Mouse (Mus musculus): Measurements from ENCODE around the gene Fbxo21.

The Fbxo21 gene

DNA sequence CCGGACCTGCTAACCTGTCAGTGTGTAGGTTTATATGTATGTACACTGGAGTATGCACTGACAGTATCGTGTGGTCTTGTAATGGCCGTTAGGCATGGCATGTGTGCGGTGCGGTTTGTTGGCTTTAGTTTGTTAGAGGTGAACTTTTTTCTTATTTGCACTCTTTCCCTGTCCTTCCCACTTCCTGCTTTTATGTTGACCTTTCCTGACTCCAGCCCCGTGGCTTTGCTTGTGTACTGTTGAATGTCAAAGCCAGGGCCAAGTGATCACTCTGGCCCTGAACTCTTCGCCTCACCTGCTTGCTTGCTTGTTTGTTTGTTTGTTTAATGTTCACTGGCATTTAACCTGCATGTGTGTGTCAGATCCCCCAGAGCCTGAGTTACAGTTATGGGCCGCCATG is 4.4 kb downstream of the Fbxo21 start:
- DNase-seq: no peak

GRCm38 (mm10) chr5:117981943-117982342 is 5.4 kb downstream of the Fbxo21 start:
- no peak for DNase-seq

- DNase-seq: no peak
Observed at GRCm38 (mm10) chr5:117986327-117986726, 9.8 kb downstream of the Fbxo21 start.

DNA sequence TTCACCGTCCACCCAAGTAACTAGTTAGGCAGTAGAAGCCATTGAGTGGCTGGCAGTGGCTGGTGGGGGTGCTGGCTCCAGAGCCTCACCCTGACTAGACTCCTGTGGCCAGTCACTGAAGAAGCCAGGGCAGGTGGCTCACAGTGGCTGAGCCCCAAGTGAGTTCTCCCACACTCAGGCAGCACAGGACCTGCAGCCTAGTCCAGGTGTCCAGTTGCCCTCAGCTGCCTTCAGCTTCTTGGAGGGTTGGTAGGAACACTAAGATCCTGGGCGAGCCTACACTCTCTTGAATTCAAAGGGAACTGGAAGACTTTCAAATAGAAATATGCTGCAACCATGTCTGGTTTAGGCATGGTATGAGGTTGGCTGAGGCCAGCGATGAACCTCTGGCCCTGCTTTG is 11.4 kb downstream of the Fbxo21 start:
- DNase-seq: no peak

DNA sequence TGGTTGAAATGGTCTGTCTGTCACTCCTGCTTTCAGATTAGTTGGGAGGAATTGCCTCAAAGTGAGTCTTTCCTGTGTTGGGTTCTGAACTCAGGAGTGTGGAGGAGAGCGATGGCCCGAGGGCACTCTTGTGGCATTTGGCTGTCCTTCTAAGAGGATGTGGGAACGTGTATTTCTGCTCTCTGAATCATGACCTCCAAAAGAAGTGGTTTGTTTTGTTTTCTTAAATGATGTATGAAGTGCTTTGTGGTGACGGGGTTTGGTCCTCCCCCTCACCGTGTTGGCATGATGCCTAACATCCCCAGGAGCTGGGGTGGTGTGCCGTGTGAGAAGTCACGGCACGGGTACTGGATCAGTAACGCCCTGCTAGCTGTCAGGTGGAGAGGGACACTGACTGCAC is 11.8 kb downstream of the Fbxo21 start:
- DNase-seq: no peak

DNA sequence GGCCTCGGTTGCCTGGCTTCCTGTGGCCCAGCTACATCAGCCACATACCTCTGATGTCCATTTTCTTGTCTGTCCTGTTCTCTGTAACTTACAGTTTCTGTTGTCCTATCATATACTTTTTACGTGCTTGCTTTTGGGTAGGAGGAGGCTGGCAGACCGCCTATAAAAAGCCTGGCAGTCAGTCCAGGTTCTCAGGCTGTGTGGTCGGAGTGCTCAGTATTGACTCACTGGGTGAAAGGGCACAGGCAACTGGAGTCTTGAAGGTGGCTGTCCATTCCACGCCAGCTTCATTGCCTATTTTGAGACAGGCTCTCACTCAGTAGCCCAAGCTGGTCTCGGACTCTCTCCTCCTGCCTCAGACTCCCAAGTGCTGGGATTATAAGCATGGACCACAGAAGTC is 13.2 kb downstream of the Fbxo21 start:
- no peak for DNase-seq

GRCm38 (mm10) chr5:117990957-117991356 is 14.4 kb downstream of the Fbxo21 start:
- no peak for DNase-seq

GRCm38 (mm10) chr5:117993550-117993949 is 17.0 kb downstream of the Fbxo21 start:
- DNase-seq: peak; percentile 63

- no peak for DNase-seq
Observed at GRCm38 (mm10) chr5:117995372-117995901, 18.9 kb downstream of the Fbxo21 start.

- no peak for DNase-seq
Observed at GRCm38 (mm10) chr5:117995911-117996310, 19.4 kb downstream of the Fbxo21 start.

DNA sequence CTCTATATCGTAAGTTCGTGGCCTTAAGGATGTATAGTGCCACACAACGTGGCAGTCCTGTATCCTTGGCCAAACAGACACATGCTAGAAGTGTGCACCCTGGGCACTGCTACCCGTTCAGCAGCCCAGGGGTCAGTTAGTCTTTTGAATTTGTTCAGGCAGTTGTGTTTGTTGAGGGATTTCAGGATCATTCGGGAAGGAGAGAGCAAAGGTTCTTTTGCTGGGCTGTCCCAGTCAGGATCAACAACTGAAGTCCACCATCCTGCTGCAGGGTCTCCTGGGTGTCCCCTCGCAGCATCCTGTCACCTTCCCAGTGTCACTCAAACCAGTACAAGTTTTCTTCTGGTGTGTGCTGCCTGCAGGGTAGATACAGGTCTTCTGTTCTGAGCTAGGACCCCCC is 20.1 kb downstream of the Fbxo21 start:
- DNase-seq: no peak

DNA sequence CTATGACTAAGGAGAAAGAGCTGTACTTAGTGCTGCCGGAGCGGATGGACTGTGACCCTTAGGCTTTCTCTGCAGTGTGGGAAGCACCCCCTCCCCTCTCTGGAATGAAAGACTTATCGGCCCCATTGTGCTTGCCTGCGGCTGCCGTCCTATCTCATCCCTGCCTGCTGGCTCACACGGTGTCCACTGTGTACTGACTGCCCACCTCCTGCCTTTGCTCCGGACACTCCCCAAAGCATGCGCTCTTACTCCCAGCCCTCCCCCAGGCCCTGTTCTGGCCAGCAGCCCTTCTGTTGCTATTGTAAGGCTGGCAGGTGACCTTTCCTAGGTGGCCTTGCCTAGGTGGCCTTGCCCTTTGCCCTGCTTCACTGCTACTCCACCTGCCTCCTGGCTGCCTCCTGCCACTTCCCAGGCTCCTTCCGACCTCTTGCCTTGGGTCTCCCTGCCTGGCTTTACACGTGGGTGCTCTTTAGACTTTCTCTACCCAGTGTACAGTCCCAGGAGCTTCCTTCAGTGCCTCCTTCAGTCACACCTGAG is 21.0 kb downstream of the Fbxo21 start:
- DNase-seq: no peak

- DNase-seq: peak; percentile 31
Observed at GRCm38 (mm10) chr5:117999061-117999460, 22.5 kb downstream of the Fbxo21 start.

- peak; percentile 72 for DNase-seq
Observed at GRCm38 (mm10) chr5:117999584-117999983, 23.1 kb downstream of the Fbxo21 start.

DNA sequence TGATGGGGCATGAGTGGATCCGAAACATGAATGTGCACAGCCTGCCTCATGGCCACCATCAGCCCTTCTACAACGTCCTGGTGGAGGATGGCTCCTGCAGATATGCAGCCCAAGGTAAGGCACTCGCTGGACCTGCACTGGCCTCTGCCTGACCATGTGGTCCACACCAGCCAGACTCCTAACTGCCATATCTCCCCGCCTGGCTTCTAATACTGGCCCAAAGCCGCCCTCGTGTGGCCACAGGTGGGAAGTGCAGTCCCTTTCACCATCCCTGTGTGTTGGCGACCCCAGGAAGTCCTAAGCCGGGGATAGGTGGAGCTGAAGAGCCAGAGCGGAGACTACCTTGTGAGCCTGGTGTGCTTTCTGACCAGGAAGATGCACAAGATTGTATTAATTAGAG is 25.5 kb downstream of the Fbxo21 start:
- peak; percentile 53 for DNase-seq

DNA sequence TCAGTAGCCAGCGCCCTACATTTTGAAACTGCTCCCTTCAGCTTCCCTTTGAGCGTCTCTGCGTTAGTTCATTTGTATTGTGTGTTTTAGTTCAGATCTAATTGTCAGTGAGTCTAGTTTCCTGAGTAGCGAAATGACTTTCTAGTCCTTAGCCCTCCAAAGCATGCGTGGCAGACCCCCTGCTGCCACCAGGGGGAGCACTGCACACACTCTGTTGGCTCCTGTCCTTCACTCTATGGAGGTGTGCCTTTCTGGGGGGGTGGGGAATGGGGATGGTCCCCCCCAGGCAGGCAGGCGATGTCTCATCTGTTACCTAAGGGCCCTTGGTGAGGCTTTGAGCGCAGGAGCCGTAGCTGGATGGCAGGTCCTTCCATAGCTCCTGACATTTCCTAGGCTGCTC is 28.1 kb downstream of the Fbxo21 start:
- peak; percentile 72 for DNase-seq

DNA sequence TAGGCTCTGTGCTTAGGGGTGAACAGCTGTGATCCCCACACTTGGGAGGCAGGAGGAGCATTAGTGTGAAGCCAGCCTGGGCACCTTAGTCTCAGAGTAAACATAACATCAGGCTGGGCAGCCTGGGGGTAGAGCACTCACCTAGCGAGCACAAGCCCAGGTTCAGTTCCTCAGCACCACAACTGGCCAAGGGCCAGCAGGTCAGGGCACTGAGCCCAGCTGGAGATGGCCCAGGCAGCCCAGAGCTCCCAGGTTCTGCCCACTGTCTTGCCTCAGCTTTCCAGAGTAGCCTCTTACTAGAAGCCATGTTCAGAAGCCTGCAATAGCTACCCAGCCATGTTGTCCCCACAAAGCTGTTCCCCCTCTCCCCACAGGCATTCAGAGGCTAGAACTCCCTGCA is 29.2 kb downstream of the Fbxo21 start:
- DNase-seq: no peak

GRCm38 (mm10) chr5:118008344-118008743 is 31.8 kb downstream of the Fbxo21 start:
- DNase-seq: no peak

DNA sequence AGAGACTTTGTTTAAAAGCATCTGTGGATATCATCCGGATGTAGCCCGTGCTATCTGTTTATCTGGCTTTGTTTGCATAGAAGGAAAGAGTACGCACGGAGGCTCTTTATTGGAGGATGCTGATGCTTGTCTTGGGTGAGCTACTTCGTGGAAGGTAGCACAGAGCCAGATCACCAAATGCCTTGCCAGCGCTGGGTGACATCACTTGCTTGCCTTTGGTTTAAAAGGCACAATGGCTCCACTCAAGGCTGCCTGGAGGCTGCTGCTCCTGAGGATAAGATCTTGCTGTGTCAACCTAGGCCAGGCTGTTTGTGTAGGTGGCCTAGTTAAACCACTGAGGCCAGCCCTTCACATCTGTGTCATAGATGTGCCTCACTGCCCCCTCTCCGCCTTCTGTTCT is 34.3 kb downstream of the Fbxo21 start:
- no peak for DNase-seq

DNA sequence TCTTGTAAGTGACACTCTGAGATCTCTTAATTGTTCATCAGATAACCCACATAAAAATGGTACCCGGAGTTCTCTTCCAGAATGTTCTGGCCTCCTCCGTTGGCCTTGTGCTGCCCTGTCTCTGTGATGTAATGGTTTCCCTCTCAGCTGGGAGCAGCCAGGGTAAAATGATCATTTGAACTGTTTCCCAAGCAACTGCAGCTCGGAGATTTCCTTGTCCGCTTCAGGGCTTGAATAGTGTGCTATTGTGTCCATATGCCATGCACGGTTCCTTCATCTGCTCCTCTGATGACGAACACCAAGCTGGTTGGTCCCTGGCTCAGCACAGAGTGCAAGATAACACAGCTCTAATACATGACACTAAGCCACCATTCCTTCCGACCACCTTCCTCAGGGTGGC is 35.3 kb downstream of the Fbxo21 start:
- no peak for DNase-seq

GRCm38 (mm10) chr5:118015028-118015427 is 38.5 kb downstream of the Fbxo21 start:
- peak; percentile 43 for DNase-seq

DNA sequence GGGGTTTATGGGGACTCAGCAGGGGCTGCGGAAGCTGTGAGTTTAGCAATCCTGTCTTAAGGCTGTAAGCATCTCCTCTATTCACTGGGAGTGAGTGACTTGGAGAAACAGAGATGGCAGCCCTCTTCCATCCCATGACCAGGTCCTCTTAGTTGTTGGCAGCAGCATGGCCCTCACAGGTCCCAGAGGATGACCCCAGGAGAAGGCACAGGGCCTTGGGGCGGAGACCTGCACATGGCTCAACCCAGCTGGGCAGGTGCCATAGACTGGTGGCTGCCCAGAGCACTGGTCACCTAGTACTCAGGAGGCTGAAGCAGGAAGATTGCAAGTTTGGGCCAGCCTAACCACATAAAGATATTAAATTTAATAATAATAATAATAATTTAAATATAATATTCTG is 39.1 kb downstream of the Fbxo21 start:
- DNase-seq: no peak

DNA sequence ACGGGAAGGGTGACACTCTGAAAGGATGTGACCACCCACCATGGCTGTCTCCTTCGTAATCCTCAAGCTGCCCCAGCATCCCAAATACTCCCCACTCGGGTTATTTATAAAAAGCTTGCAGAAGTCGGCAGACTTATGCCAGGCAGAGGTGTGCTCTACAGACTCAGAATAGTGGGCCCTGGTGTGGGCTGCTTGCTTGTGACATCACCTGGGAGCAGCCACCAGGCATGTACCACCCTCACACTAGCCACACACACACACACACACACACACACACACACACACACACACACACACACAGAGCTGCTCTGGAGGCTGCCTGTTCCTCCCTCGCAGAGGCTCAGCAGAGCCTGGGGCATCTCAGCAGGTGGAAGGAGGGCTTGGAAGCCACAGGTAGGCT is 41.0 kb downstream of the Fbxo21 start:
- DNase-seq: peak; percentile 52

GRCm38 (mm10) chr5:118019905-118020304 is 43.4 kb downstream of the Fbxo21 start:
- no peak for DNase-seq

- DNase-seq: no peak
Observed at GRCm38 (mm10) chr5:118023053-118023452, 46.5 kb downstream of the Fbxo21 start.

Data from right cerebral cortex, adult 18-20 months (tissue).